Mouse (Mus musculus) ovary, adult 18-20 months (tissue): Measurements from ENCODE around the gene Prpf4.
A peak's percentile ranks its signal among the peaks of the same experiment; 100 is the strongest.

Experiments used
- DNase-seq: peaks from one replicate; pipeline ENCODE4 v3.0.0; 2022; ENCODE audit warnings: low spot score, mixed read lengths

The Prpf4 gene

DNA sequence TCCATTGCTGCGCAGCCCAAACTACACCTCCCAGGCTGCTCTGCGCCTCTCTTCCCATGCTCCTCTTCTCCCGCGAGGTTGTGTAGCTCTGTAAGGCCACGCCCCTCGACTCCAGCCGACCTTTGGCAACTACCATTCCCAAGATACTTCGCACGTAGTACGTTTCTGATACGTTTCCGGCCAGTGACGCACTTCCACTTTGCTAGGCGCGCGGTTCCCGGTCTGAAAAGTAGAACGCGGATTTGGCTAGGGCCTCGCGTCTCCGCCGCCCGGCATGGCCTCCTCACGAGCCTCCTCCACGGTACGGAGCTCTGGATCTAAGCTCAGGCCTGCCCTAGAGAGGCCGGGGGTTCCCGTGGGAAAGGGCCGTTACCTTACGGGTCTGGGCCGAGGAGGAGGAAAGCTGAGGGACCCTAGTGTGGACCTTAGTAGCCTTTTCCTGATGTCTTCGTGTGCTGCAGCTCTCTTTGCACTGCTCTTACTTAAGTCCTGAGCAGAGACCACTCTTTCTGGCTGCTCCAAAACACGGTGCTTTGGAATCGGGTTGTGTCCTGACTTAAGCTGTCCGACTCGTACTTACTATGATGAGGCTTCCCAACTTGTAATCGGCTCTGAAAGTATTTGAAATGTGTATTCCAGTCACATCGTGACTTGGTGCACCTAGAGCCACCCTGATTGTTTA is at the start of gene Prpf4, which contains the start of gene Cdc26:
Gene Prpf4 (plus strand): TSS at position 197 of the 682 bp plus-strand sequence.
Gene Cdc26 (minus strand): TSS at position 42 of the 682 bp plus-strand sequence.
- DNase-seq, result peak; percentile 97

GRCm38 (mm10) chr4:62359256-62359775 is 49.3 kb upstream of the Prpf4 start:
- no peak for DNase-seq

DNA sequence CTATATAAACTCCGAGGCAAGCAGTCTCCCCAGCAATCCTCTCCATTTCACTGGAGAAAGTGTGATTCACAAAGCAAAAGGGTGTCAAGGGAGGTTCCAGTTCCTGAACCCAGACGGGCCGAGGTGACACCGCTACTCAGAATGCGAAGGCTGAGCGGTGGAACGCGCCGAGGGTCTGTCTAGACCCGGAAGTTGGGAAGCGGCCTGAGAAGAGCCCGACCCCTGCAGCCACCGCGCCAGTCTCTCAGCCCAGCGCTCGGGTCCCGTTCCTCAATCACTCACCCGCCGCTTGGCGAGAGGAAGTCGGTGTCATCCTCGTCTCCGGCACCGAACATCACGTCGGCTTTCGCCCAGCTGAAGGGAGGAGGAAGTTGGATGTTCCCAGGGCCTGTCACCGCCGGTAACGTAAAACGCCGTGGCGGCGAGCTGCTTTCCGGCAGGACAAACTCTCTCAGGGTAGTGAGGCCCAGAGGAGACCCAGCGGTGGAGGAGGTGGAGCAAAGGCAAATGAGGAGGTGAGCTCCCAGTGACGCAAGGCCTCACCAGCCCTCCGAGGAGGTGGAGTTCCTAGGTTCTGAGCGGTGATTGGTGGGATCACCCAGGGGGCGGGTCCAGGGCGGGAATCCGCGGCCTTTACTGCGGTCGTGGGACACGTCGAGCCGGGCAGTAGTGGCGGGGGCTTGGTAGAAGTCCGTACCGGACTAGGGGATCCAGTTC is 48.4 kb upstream of the Prpf4 start, which contains the start of the genes Fkbp15 and Slc31a1:
Gene Fkbp15 (minus strand): TSS at position 461 of the 717 bp plus-strand sequence.
Gene Slc31a1 (plus strand): TSS at position 640 of the 717 bp plus-strand sequence.
- peak; percentile 97 for DNase-seq

- no peak for DNase-seq
Measured at GRCm38 (mm10) chr4:62360805-62361455, 47.7 kb upstream of the Prpf4 start.

DNA sequence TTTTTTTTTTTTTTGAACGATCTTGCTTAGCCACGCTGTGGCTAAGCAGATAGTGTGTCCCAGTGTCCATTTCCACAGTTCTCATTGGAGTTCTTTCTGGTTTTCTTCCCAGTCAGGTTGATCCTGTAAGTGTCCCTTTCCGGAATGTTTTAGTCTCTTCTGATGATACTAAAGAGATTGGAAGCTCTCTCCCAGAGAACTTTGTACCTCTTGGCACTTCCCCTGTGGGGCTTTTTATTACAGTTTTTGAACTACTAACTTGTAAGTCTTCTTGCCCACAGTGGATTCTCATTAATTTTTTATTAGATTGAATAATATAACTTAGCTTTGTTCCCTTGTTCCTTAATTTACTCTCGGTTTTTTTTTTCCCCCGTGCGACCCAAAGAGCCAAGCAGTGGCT is 47.0 kb upstream of the Prpf4 start:
- DNase-seq, result no peak

- no peak for DNase-seq
Measured at GRCm38 (mm10) chr4:62361997-62362396, 46.6 kb upstream of the Prpf4 start.

DNA sequence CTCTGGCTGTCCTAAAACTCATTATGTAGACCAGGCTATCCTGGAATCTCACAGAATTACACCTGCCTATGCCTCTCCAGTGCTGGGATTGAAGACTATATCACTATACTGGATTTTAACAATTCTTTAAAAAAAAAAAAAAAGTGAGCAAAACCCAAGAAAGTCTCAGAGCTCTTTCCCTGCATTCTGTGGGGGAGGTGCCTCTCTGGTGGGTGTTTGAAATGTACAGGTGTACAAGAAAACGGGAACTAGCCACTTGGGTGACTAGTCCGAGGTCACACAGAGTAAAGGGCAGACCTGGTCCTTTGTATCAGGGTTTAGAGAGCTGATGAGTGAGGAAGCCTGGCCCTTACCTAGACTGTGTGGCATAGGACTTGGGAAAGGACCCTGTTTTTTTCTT is 46.2 kb upstream of the Prpf4 start:
- no peak for DNase-seq

GRCm38 (mm10) chr4:62364299-62364698 is 44.3 kb upstream of the Prpf4 start:
- no peak for DNase-seq

GRCm38 (mm10) chr4:62366291-62366690 is 42.3 kb upstream of the Prpf4 start:
- no peak for DNase-seq

GRCm38 (mm10) chr4:62367586-62367985 is 41.0 kb upstream of the Prpf4 start:
- no peak for DNase-seq

- DNase-seq, result no peak
Measured at GRCm38 (mm10) chr4:62369091-62369490, 39.5 kb upstream of the Prpf4 start.

GRCm38 (mm10) chr4:62372410-62372809 is 36.2 kb upstream of the Prpf4 start:
- no peak for DNase-seq

- DNase-seq, result no peak
Measured at GRCm38 (mm10) chr4:62372818-62373520, 35.6 kb upstream of the Prpf4 start.

DNA sequence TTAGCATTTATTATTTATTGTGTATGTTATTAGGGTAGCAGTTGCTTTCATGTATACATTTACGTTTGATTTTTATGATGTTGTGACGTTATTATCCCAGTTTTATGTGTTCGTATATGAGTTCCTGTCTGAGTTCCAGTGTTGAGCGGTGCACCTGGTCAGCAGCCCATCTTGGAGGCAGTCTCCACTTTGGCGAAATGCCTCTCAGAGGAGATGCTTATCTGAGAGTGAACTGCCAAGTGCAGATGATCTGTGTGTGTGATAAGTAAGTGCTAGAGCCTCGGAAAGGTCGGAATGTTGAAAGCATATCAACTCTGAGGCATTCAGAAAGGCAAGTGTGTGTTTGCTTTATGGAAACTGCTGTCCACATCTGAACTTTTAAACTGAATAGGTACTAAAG is 34.9 kb upstream of the Prpf4 start:
- no peak for DNase-seq

DNA sequence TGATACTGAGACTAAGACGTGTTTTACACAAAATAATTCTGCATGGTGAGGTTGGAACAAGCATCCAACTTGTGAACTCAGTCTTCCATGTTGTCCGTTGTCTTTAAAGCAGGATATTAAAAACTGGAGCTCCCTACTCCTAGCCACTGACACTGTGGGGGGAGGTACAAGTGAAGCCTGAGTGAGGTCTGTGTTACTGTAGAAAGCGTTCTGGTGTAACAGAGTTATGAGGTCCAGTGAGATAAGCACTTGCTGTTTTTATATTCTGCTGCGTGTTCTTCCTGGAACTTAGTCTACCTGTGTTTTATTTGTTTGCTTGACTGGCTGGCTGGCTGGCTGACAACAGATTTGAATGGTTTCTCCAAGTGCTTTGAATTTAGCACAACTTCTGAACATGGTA is 34.3 kb upstream of the Prpf4 start:
- DNase-seq, result no peak

DNA sequence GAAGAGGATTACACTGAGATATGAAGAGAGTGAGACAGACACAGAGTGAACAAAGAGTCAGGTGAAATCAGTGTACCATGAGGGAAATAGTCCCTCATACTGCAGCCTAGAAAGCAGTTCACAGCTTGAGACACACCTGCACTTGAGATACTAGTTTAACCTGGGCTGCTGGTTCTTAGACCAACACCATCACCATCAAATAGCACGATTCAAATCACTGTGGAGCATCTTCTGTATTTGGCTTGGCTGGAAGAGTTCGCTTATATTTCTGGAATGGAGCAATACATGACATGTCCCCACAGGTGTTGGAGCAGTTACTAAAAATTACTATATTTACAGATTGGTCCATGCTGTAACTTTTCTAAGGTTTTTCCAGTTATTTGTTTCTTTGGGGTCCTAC is 32.5 kb upstream of the Prpf4 start:
- DNase-seq, result no peak

DNA sequence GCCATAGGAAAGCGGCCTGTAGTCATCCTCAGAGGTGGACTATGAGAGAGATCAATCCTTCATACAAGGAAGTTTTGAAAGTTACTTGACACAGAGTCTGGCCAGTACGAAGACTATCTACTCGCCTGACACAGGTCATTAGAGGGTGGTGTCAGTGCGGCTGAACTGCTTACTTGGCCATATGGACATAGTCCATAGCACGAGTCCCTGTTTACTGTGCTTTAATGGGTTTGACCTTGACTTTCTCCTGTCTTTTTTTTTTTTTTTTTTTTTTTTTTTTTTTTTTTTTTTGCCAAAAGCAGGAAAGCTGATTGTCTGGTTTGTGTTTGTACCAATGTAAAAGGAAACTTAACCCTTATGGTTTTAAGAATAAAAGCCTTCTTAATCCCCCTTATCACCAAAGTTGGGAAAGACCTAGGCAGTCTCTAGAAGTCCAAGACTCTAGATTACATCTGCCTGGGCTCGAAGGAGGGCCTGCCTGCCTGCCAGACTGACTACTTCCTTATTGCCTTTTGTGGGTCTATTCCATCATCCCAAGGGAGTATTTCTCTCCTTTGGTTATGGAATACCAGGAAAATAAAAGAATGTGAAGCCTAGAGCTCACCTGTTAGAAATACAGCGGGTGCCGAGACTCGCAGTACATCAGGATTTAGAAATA is 28.7 kb upstream of the Prpf4 start:
- no peak for DNase-seq

- no peak for DNase-seq
Measured at GRCm38 (mm10) chr4:62383207-62383606, 25.4 kb upstream of the Prpf4 start.

DNA sequence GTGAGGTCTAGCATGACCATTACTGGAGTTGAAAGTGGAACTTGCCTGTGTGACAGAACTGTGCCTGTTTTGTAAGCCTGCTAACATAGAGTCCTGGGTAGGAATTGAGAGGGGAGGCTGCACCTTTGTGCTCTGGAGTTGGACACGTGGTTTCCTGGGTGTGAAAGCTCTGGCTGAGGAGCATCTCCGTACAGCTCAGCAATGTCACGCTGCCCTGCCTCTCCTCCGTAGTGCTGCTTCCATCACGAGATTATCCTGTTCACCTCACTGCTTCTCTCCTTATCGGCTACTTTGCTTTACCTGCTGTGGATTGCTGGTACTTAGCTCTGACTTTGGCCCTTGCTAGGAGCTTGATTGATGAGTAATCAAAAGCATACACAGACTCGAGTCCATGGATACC is 24.8 kb upstream of the Prpf4 start:
- DNase-seq, result no peak

- DNase-seq, result no peak
Measured at GRCm38 (mm10) chr4:62384159-62384558, 24.4 kb upstream of the Prpf4 start.

DNA sequence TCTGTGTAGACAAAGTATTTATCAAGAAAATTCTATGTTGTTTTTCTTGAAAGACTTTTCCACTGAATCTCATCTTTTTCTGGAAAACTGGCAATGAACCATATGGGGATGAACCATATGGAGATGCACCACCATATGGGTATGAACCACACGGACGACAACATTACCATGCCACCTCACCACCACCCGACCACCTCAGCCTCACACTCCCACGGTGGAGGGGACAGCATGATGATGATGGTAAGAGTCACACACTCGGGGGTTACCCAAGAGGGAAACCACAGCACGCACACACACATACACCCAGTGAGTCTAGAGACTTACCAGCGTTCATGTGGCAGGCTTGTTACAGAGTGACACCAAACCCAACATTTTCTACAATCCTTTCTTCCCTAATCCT is 23.2 kb upstream of the Prpf4 start:
- DNase-seq, result no peak
